Mouse (Mus musculus) heart, adult 2 months (tissue): ENCODE data around the gene Taf8. TPM values are rescaled to one million over a fixed set of nuclear protein-coding genes. Genes with fewer than 3 reads are reported as not detected.

Experiments
- DNase-seq, 2 experiments: peaks; one replicate each; pipeline ENCODE4 v3.0.0; 2021
- H3K27ac ChIP-seq: fragments of 200-600 bp; 2 replicates; pipeline ENCODE4 v1.8.1; 2022
- H3K27me3 ChIP-seq: fragments of 200-500 bp; 2 replicates; pipeline ENCODE4 v1.6.1; 2012; ENCODE audit warnings: mild to moderate bottlenecking, low read length, inconsistent platforms, mixed read lengths; ENCODE audit not compliant: control insufficient read depth, insufficient read depth
- H3K36me3 ChIP-seq: fragments of 200-500 bp; 2 replicates; pipeline ENCODE4 v1.6.1; 2012; ENCODE audit warnings: low read length, inconsistent platforms; ENCODE audit not compliant: control insufficient read depth, insufficient read depth
- H3K4me1 ChIP-seq: fragments of 200-500 bp; 2 replicates; pipeline ENCODE4 v1.6.1; 2011; ENCODE audit warnings: low read length; ENCODE audit not compliant: control insufficient read depth, insufficient read depth
- H3K4me3 ChIP-seq: fragments of 200-600 bp; 2 replicates; pipeline ENCODE4 v1.8.1; 2022
- H3K79me2 ChIP-seq: fragments of 200-500 bp; replicated peaks from 2 replicates; pipeline ENCODE4 v1.6.1; 2012; ENCODE audit warnings: mild to moderate bottlenecking, inconsistent platforms, low read length, moderate library complexity, mixed read lengths; ENCODE audit not compliant: control insufficient read depth, insufficient read depth
- H3K9ac ChIP-seq: fragments of 200-500 bp; 2 replicates; pipeline ENCODE4 v1.6.1; 2012; ENCODE audit warnings: low read depth, mild to moderate bottlenecking, control low read depth, inconsistent platforms, low read length, mixed read lengths
- CTCF ChIP-seq: fragments of 200-600 bp; IDR thresholded peaks from 2 replicates; pipeline ENCODE4 v1.8.1; 2022; ENCODE audit warnings: antibody characterized with exemption, mild to moderate bottlenecking, moderate library complexity
- EP300 ChIP-seq: fragments of 200-500 bp; IDR thresholded peaks from 2 replicates; pipeline ENCODE4 v1.6.1; 2011; ENCODE audit warnings: low read depth, low read length, control low read depth; ENCODE audit not compliant: insufficient read depth
- POLR2A ChIP-seq: fragments of 200-500 bp; IDR thresholded peaks from 2 replicates; pipeline ENCODE4 v1.6.1; 2011; ENCODE audit warnings: mild to moderate bottlenecking, low read depth, low read length, control low read depth; ENCODE audit not compliant: insufficient read depth
- WGBS: fragments of 180-500 bp; shearing (Covaris S2); methylation state at CpG from one replicate; pipeline ENCODE4 v1.1.7; 2018; 5-methylcytosine and 5-hydroxymethylcytosine counted together
- intact Hi-C: fragments of 180-260 bp; cut with DNase I; formaldehyde crosslinking; loops from one replicate; pipeline ENCODE4 v1.15.1; 2025
- polyA plus RNA-seq: library from polyadenylated mRNA; depleted of rRNA; stranded (reverse); fragments of >200 nt; gene quantifications from 2 replicates; pipeline ENCODE4 v1.2.3, GENCODE M21; 2012
- total RNA-seq, 2 experiments: library from RNA; stranded (reverse); gene quantifications; 2 replicates each; pipeline ENCODE4 v1.2.3; 2021

Gene Taf8
- total and polyA plus RNA-seq, 3 experiments = 10.8 to 14.2 (median 12.5) TPM

GRCm38 (mm10) chr17:47448523-47449372, 53.3 kb downstream of the Taf8 start:
- TF ChIP-seq CTCF (no peak), EP300 (no peak), POLR2A (no peak)
- Histone ChIP-seq H3K9ac (no peak overlapping the region), H3K27me3 (no peaks in the 10 kb centered on the region), H3K27ac (no peak overlapping the region), H3K4me3 (no peak overlapping the region), H3K36me3 (no peaks in the 10 kb centered on the region), H3K79me2 (no peaks in the 10 kb centered on the region), H3K4me1 (no peaks in the 10 kb centered on the region)
- no peak for DNase-seq
- intact Hi-C loops = no loop called here
- WGBS = 39% methylated on average over 8 of the region's 8 CpGs

- no peaks in the 10 kb centered on the region for H3K79me2 ChIP-seq
- H3K4me3 ChIP-seq = no peak overlapping the region
- TF ChIP-seq CTCF = no peak
- TF ChIP-seq POLR2A = no peak
- TF ChIP-seq EP300 = no peak
- H3K4me1 ChIP-seq = no peaks in the 10 kb centered on the region
- H3K9ac ChIP-seq = no peak overlapping the region
- DNase-seq = no peak
- 82% methylated on average over 11 of the region's 11 CpGs for WGBS
- no peaks in the 10 kb centered on the region for H3K36me3 ChIP-seq
- intact Hi-C loops = no loop called here
- no peaks in the 10 kb centered on the region for H3K27me3 ChIP-seq
- H3K27ac ChIP-seq = no peak overlapping the region
Measured at GRCm38 (mm10) chr17:47446561-47446960, 55.5 kb downstream of the Taf8 start.

- Histone ChIP-seq H3K27ac (no peak overlapping the region), H3K9ac (no peak overlapping the region), H3K36me3 (no peaks in the 10 kb centered on the region), H3K27me3 (no peaks in the 10 kb centered on the region), H3K4me1 (no peaks in the 10 kb centered on the region), H3K79me2 (no peaks in the 10 kb centered on the region), H3K4me3 (no peak overlapping the region)
- WGBS = 61% methylated on average over 9 of the region's 9 CpGs
- TF ChIP-seq EP300 (no peak), POLR2A (no peak), CTCF (no peak)
- intact Hi-C loops = no loop called here
- DNase-seq = no peak
Measured at GRCm38 (mm10) chr17:47446025-47446424, 56.1 kb downstream of the Taf8 start.

- 70% methylated on average over 11 of the region's 11 CpGs for WGBS
- H3K9ac ChIP-seq = no peak overlapping the region
- H3K4me3 ChIP-seq = no peak overlapping the region
- TF ChIP-seq CTCF = no peak
- TF ChIP-seq POLR2A = no peak
- H3K27ac ChIP-seq = no peak overlapping the region
- H3K79me2 ChIP-seq = no peaks in the 10 kb centered on the region
- no peak for DNase-seq
- H3K4me1 ChIP-seq = no peaks in the 10 kb centered on the region
- no peaks in the 10 kb centered on the region for H3K36me3 ChIP-seq
- intact Hi-C loops = no loop called here
- no peaks in the 10 kb centered on the region for H3K27me3 ChIP-seq
Measured at GRCm38 (mm10) chr17:47445518-47445917, 56.6 kb downstream of the Taf8 start.

- Histone ChIP-seq H3K27me3 (no peaks in the 10 kb centered on the region), H3K36me3 (no peaks in the 10 kb centered on the region), H3K27ac (no peak overlapping the region), H3K4me1 (no peaks in the 10 kb centered on the region), H3K9ac (no peak overlapping the region), H3K4me3 (no peak overlapping the region), H3K79me2 (no peaks in the 10 kb centered on the region)
- no peak for DNase-seq
- intact Hi-C loops = no loop called here
- TF ChIP-seq EP300 = no peak
- WGBS = 55% methylated on average over 6 of the region's 6 CpGs
Measured at GRCm38 (mm10) chr17:47444113-47444512, 58.0 kb downstream of the Taf8 start.

GRCm38 (mm10) chr17:47442271-47442670, 59.8 kb downstream of the Taf8 start:
- DNase-seq = no peak
- no peak overlapping the region for H3K9ac ChIP-seq
- H3K79me2 ChIP-seq = no peaks in the 10 kb centered on the region
- H3K4me1 ChIP-seq = no peaks in the 10 kb centered on the region
- TF ChIP-seq EP300 (no peak), POLR2A (no peak), CTCF (no peak)
- intact Hi-C loops = no loop called here
- H3K27ac ChIP-seq = no peak overlapping the region
- WGBS = 83% methylated on average over 3 of the region's 3 CpGs
- no peak overlapping the region for H3K4me3 ChIP-seq
- no peaks in the 10 kb centered on the region for H3K36me3 ChIP-seq
- no peaks in the 10 kb centered on the region for H3K27me3 ChIP-seq
